Mouse (Mus musculus) right cerebral cortex, adult 18-20 months (tissue): ENCODE data around the gene Snx13.

ENCODE experiments used
- DNase-seq: peaks from one replicate; pipeline ENCODE4 v3.0.0; 2022; ENCODE audit warnings: mixed read lengths

The Snx13 gene

GRCm38 (mm10) chr12:35047320-35048225 is 587 bp downstream of the Snx13 start:
- DNase-seq, result peak; percentile 57

GRCm38 (mm10) chr12:35048891-35049290 is 1.9 kb downstream of the Snx13 start:
- DNase-seq, result no peak

- DNase-seq, result no peak
Observed at GRCm38 (mm10) chr12:35050501-35050900, 3.5 kb downstream of the Snx13 start.

DNA sequence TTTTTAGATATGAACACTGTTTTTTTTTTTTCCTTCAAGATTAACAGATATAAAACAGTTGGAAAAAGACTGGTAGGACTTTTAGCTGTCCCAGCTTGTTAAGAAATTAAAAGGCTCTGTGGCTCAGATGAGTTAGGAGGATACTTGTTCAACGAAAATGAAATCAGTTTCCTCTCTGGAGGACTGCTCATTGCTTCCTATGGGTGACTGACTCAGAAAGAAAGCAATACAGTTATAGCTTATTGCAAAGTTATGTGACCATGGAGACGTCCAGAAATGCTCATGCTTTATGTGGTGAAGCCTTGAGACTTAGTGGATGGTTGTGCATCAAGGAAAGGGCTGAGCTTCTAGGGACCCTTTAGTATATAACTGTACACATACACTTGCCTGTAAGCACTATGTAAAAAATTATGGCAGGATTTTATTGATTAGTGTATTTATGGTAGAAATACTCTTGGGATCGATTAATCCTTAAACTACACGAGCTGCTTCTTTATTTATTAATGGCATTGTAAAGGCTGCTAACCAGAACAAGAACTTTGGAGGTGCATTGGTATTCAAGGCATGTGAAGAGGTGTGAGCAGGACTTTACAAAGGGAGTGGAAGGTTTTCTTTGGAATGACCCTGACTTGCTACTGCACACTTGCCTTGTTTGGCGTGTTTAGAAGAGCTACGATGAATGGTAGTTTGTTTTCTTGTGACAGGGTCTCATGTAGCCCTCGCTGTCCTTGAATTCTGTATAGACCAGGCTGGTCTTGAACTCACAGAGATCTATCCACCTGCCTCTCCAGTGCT is 4.2 kb downstream of the Snx13 start:
- DNase-seq, result no peak

DNA sequence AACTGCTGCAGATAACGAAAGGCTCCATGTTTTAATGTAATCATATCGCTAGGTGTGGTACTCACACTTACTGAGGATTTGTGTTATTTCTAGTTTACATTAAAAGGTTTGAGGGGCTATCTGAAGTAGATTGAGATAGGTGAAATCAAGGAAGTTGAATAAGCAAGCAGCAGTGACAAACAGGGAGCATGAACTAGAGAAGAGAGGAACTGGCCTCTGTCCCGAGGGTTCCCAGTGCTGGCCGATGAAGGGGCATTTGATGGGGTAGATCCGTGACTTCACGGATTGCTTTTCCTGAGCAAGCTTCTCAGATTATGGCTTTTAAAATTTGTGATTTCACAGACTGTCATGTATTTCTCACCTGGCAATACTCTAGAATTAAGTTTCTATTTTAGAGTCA is 7.4 kb downstream of the Snx13 start:
- DNase-seq, result no peak

GRCm38 (mm10) chr12:35055114-35056095 is 8.4 kb downstream of the Snx13 start:
- no peak for DNase-seq

DNA sequence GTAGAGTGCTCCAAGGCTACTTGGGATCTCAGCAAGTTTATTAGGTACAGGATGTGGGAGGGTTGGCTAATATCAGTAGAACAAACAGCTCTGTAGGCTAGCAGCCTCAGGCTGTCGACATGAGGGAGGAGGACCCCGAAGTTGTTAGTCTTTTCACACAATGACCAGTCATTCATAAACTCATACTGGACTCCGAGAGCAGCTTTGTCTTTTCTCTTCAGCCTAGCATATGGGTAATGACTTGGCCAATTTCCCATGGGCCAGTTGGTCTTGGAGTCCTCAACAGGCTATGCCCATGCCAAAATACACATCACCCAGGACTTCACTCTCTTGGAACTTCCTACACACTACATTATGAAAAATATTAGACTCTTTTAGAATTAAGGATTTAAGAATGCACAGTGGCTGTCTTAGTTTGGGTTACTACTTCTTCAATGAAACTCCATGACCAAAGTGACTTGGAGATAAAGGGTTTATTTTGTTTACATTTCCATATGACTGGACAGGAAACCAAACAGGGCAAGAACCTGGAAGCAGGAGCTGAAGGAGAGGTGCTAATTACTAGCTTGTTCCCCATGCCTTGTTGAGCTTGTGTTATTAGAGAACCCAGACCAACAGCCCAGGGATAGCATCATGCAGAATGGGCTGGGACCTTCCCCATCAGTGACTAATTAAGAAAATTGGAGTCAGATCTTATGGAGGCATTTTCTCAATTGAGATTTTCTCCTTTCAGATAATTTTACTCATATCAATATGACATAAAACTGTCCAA is 16.9 kb downstream of the Snx13 start:
- no peak for DNase-seq

- DNase-seq, result no peak
Observed at GRCm38 (mm10) chr12:35067621-35068020, 20.6 kb downstream of the Snx13 start.

DNA sequence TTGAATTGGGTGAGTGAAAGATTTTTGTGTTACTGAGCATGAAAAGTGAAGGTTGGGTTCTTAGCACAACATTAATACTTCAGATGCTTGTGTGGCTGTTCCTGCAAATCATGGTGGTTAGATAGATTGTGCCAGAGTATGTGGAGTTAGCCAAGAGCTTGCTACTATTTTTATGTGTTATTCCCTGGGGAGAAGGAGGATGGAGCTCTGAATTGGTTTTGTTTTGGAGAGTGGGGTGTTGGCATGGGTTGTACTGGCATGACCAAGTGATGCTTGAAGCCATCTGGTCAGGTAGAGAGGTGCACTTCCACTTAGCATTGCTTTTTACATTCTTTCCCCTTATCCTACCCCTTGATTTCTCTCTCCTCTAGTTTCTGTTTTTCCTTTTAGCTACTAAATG is 24.4 kb downstream of the Snx13 start:
- no peak for DNase-seq

GRCm38 (mm10) chr12:35072178-35072577 is 25.2 kb downstream of the Snx13 start:
- DNase-seq, result no peak

DNA sequence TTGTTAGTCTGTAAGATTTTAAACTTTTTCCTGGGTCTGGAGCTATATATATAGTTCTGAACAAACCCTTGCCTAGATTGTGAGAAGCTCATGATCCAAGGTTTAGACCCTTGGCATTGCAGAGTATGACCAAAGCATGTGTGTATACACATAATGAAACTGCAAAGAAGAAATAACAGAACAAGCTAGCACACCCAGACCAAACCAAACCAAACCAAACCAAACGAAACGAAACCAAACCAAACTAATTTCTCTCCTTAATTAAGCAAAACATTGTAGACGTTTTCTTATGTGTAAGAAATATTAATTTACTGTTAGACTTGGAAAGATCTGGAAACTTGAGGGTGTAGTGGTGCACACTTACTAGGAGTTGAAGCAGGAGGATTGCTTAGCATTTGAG is 29.0 kb downstream of the Snx13 start:
- no peak for DNase-seq

- no peak for DNase-seq
Observed at GRCm38 (mm10) chr12:35123549-35123948, 76.6 kb downstream of the Snx13 start.

- DNase-seq, result no peak
Observed at GRCm38 (mm10) chr12:35153186-35153585, 106.2 kb downstream of the Snx13 start.

- DNase-seq, result no peak
Observed at GRCm38 (mm10) chr12:35154149-35154548, 107.2 kb downstream of the Snx13 start.

DNA sequence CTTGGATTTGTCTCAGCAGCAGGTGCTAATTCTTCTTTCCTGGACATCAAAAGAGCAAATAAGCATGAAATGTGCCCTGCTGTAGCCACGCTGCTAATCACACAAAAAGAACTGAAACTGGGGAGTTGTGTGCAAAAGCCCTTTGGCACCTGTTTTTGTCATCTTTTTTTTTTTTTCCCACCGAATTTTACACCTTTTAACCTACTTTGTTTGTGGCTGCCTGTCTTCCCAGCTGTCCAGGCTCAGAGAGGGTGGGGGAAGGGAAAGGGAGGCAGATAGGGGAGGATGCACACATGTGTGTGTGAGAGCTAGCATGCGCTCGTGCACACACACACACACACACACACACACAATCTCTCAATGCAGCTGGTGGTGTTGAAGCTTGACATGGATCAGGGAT is 110.3 kb downstream of the Snx13 start:
- DNase-seq, result no peak

GRCm38 (mm10) chr12:35161690-35162089 is 114.7 kb downstream of the Snx13 start:
- no peak for DNase-seq

DNA sequence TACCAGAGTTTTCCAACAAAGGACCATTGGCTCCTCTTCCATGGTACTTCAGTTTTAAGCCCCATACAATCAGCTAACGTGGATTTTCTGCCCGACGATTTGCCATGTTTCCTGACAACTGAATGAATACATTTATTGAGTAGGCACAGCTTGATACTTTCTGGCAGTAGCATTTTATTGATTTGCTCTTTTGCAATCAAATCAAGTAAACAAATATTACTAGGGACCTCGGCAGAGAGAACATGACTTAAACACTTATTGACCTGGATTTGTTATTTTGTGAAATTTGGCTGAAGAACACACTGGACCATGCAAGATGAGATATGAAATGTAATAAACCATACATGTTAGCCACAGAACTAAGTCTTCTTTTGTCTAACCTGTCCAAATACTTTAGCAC is 123.3 kb downstream of the Snx13 start:
- no peak for DNase-seq

DNA sequence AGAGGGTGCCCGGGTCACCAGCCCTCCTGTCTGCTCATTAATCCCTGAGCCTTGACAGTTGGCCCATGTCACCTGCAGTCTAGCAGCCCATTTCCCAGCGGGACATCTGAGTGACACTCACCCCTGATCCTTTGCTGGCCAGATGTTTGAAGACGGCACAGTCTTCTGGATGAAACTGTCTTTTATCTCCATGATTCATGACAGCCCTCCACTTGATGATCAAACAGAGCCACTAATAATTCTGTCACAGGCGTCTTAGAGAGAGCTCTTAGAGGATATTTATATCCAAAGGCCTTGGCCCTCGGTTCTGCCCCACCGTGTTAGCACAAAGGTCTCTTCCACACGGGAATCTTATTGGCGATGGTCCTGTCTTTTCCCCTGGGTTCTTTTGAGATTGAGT is 129.0 kb downstream of the Snx13 start:
- no peak for DNase-seq

GRCm38 (mm10) chr12:35176628-35177027 is 129.6 kb downstream of the Snx13 start:
- DNase-seq, result no peak

GRCm38 (mm10) chr12:35182675-35183074 is 135.7 kb downstream of the Snx13 start:
- peak; percentile 83 for DNase-seq

DNA sequence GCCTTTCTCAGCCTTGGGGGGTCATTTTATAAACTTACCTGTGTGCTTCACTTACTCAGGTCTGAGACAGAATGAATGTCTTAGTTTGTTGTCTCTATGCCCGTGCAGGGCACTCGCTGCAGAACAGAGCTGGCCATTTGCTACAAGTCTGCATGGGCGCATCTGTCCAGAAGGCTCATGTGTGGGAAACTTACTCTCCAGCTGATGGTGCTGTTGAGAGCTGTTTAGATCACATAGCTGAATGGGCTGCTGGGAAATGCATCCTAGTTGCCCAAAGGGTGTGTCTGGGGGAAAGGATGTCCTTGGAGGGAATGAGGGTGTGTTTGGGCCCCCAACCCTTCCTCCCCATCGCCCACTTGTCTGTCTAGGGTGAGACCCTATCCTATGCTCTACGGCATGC is 137.3 kb downstream of the Snx13 start:
- no peak for DNase-seq
